Mouse (Mus musculus) liver, embryonic 13.5 days (tissue): ENCODE measurements around the gene Dtx3l. TPM values are rescaled to one million over a fixed set of nuclear protein-coding genes. Genes with fewer than 3 reads are reported as not detected.

Experiments
- ATAC-seq: fragments of 200-750 bp; cut with Nextera tagmentation; 2 replicates; pipeline ENCODE4 v1.8.0; 2017; ENCODE audit warnings: low read depth, mild to moderate bottlenecking, moderate number of reproducible peaks, moderate library complexity
- DNase-seq: peaks from one replicate; pipeline ENCODE4 v3.0.0; 2022
- H3K27ac ChIP-seq: fragments of 300-500 bp; sonication (generic); 2 replicates; pipeline ENCODE4 v1.5.1; 2015; ENCODE audit warnings: moderate library complexity, mild to moderate bottlenecking, inconsistent platforms
- H3K27me3 ChIP-seq: fragments of 300-500 bp; sonication (generic); 2 replicates; pipeline ENCODE4 v1.6.1; 2015; ENCODE audit warnings: mild to moderate bottlenecking, inconsistent platforms
- H3K36me3 ChIP-seq: fragments of 300-500 bp; sonication (generic); 2 replicates; pipeline ENCODE4 v1.6.1; 2015; ENCODE audit warnings: mild to moderate bottlenecking, inconsistent platforms
- H3K4me1 ChIP-seq: fragments of 300-500 bp; sonication (generic); replicated peaks from 2 replicates; pipeline ENCODE4 v1.6.1; 2015; ENCODE audit warnings: inconsistent platforms
- H3K4me2 ChIP-seq: fragments of 300-500 bp; sonication (generic); 2 replicates; pipeline ENCODE4 v1.6.1; 2015; ENCODE audit warnings: inconsistent platforms, mild to moderate bottlenecking, moderate library complexity
- H3K4me3 ChIP-seq: fragments of 300-500 bp; sonication (generic); replicated peaks from 2 replicates; pipeline ENCODE4 v1.5.1; 2015; ENCODE audit warnings: mild to moderate bottlenecking, inconsistent platforms
- H3K9ac ChIP-seq: fragments of 300-500 bp; sonication (generic); 2 replicates; pipeline ENCODE4 v1.6.1; 2015; ENCODE audit warnings: mild to moderate bottlenecking, inconsistent platforms
- H3K9me3 ChIP-seq: fragments of 300-500 bp; sonication (generic); replicated peaks from 2 replicates; pipeline ENCODE4 v1.6.1; 2016; ENCODE audit warnings: inconsistent platforms
- WGBS: fragments of 180-500 bp; shearing (Covaris S2); methylation state at CpG from one replicate; pipeline ENCODE4 v1.1.7; 2015; ENCODE audit not compliant: insufficient replicate concordance; 5-methylcytosine and 5-hydroxymethylcytosine counted together
- polyA plus RNA-seq: library from polyadenylated mRNA; unstranded; fragments of >200 nt; fragmentation: Nextera tagmentation; extraction: Ambion mirVana; gene quantifications from 2 replicates; pipeline ENCODE4 v1.2.1, GENCODE M21; 2015

Dtx3l gene
- polyA plus RNA-seq, 1 experiment from 2014 or later = 3.4 TPM

GRCm38 (mm10) chr16:35923546-35924198 lies 15.3 kb downstream of the Dtx3l start:
- WGBS = 67% methylated on average over 7 of the region's 7 CpGs
- ATAC-seq (no peak), DNase-seq (no peak)
- H3K4me2 ChIP-seq = no peak overlapping the region
- H3K9ac ChIP-seq = no peak overlapping the region
- H3K9me3 ChIP-seq = no peaks in the 10 kb centered on the region
- no peaks in the 10 kb centered on the region for H3K4me1 ChIP-seq
- no peaks in the 10 kb centered on the region for H3K27me3 ChIP-seq
- 0 out of 2 replicates have a peak, but pooled peaks cover under 1% of the 10 kb centered on the region for H3K36me3 ChIP-seq
- H3K4me3 ChIP-seq = no peak overlapping the region
- H3K27ac ChIP-seq = no peak overlapping the region

- DNase-seq = no peak
- Histone ChIP-seq H3K4me2 (no peak overlapping the region), H3K27ac (no peak overlapping the region), H3K27me3 (no peaks in the 10 kb centered on the region), H3K36me3 (no peaks in the 10 kb centered on the region), H3K4me3 (no peak overlapping the region), H3K9ac (no peak overlapping the region), H3K9me3 (no peaks in the 10 kb centered on the region), H3K4me1 (no peaks in the 10 kb centered on the region)
- WGBS = 37% methylated on average over 3 of the region's 3 CpGs
- ATAC-seq = no peak
Observed at GRCm38 (mm10) chr16:35922301-35922895, 16.6 kb downstream of the Dtx3l start.

- Histone ChIP-seq H3K9ac (no peak overlapping the region), H3K9me3 (no peaks in the 10 kb centered on the region), H3K36me3 (no peaks in the 10 kb centered on the region), H3K27me3 (no peaks in the 10 kb centered on the region), H3K4me2 (no peak overlapping the region), H3K4me1 (no peaks in the 10 kb centered on the region), H3K27ac (no peak overlapping the region), H3K4me3 (no peak overlapping the region)
- ATAC-seq (no peak), DNase-seq (no peak)
- WGBS = 31% methylated on average over 2 of the region's 2 CpGs
Observed at GRCm38 (mm10) chr16:35921676-35922235, 17.2 kb downstream of the Dtx3l start.

GRCm38 (mm10) chr16:35918721-35919543 lies 20.0 kb downstream of the Dtx3l start:
- Histone ChIP-seq H3K27me3 (no peaks in the 10 kb centered on the region), H3K27ac (no peak overlapping the region), H3K4me3 (no peak overlapping the region), H3K36me3 (no peaks in the 10 kb centered on the region), H3K9me3 (no peaks in the 10 kb centered on the region), H3K9ac (no peak overlapping the region), H3K4me1 (no peaks in the 10 kb centered on the region), H3K4me2 (no peak overlapping the region)
- ATAC-seq (no peak), DNase-seq (no peak)
- 71% methylated on average over 6 of the region's 6 CpGs for WGBS

- 59% methylated on average over 5 of the region's 5 CpGs for WGBS
- Histone ChIP-seq H3K4me3 (no peak overlapping the region), H3K9me3 (no peaks in the 10 kb centered on the region), H3K27me3 (no peaks in the 10 kb centered on the region), H3K9ac (no peak overlapping the region), H3K36me3 (no peaks in the 10 kb centered on the region), H3K4me2 (no peak overlapping the region), H3K27ac (no peak overlapping the region), H3K4me1 (no peaks in the 10 kb centered on the region)
- ATAC-seq (no peak), DNase-seq (no peak)
Observed at GRCm38 (mm10) chr16:35914301-35914700, 24.6 kb downstream of the Dtx3l start.

GRCm38 (mm10) chr16:35913526-35913925 lies 25.4 kb downstream of the Dtx3l start:
- DNase-seq (peak; percentile 20), ATAC-seq (no peak)
- Histone ChIP-seq H3K4me1 (no peaks in the 10 kb centered on the region), H3K9me3 (no peaks in the 10 kb centered on the region), H3K9ac (no peak overlapping the region), H3K36me3 (no peaks in the 10 kb centered on the region), H3K27ac (no peak overlapping the region), H3K27me3 (no peaks in the 10 kb centered on the region), H3K4me2 (no peak overlapping the region), H3K4me3 (no peak overlapping the region)
- 33% methylated on average over 1 of the region's 1 CpGs for WGBS

- Histone ChIP-seq H3K4me3 (no peak overlapping the region), H3K4me1 (peaks cover 3% of the 10 kb centered on the region; the same call in 1 of the 2 replicates), H3K27me3 (no peaks in the 10 kb centered on the region), H3K9me3 (no peaks in the 10 kb centered on the region), H3K27ac (no peak overlapping the region), H3K36me3 (no peaks in the 10 kb centered on the region), H3K9ac (no peak overlapping the region), H3K4me2 (no peak overlapping the region)
- DNase-seq = no peak
- 49% methylated on average over 3 of the region's 3 CpGs for WGBS
- ATAC-seq = no peak
Observed at GRCm38 (mm10) chr16:35911449-35911848, 27.5 kb downstream of the Dtx3l start.

- Histone ChIP-seq H3K36me3 (no peaks in the 10 kb centered on the region), H3K27ac (no peak overlapping the region), H3K9me3 (no peaks in the 10 kb centered on the region), H3K9ac (no peak overlapping the region; the same call in 1 of the 2 replicates), H3K27me3 (no peaks in the 10 kb centered on the region), H3K4me2 (no peak overlapping the region), H3K4me1 (peaks cover 23% of the 10 kb centered on the region), H3K4me3 (no peak overlapping the region)
- DNase-seq = no peak
- WGBS = 43% methylated on average over 4 of the region's 4 CpGs
- no peak for ATAC-seq
Observed at GRCm38 (mm10) chr16:35907432-35908201, 31.3 kb downstream of the Dtx3l start.

- no peak overlapping the region for H3K9ac ChIP-seq
- no peaks in the 10 kb centered on the region for H3K27me3 ChIP-seq
- H3K4me3 ChIP-seq = no peak overlapping the region
- ATAC-seq (no peak), DNase-seq (no peak)
- H3K9me3 ChIP-seq = no peaks in the 10 kb centered on the region
- H3K4me1 ChIP-seq = peaks cover 23% of the 10 kb centered on the region
- no peaks in the 10 kb centered on the region for H3K36me3 ChIP-seq
- no peak overlapping the region for H3K4me2 ChIP-seq
- 67% methylated on average over 7 of the region's 7 CpGs for WGBS
- no peak overlapping the region for H3K27ac ChIP-seq
Observed at GRCm38 (mm10) chr16:35906887-35907286, 32.1 kb downstream of the Dtx3l start.

GRCm38 (mm10) chr16:35905819-35906485 lies 33.0 kb downstream of the Dtx3l start:
- peak overlapping the region; percentile 51 for H3K4me2 ChIP-seq
- WGBS = 36% methylated on average over 6 of the region's 6 CpGs

More at GRCm38 (mm10) chr16:35905819-35906485, 33.0 kb downstream of the Dtx3l start:
- Histone ChIP-seq H3K27ac (peak overlapping the region; percentile 80), H3K4me1 (peaks cover 23% of the 10 kb centered on the region), H3K9me3 (no peaks in the 10 kb centered on the region), H3K36me3 (no peaks in the 10 kb centered on the region), H3K9ac (peak overlapping the region; percentile 35; the same call in 1 of the 2 replicates), H3K27me3 (no peaks in the 10 kb centered on the region), H3K4me3 (peak overlapping the region; percentile 43)
- ATAC-seq (peak; percentile 90), DNase-seq (peak; percentile 55)
